Mouse (Mus musculus): ENCODE measurements around the gene Nop9.

Gene Nop9

DNA sequence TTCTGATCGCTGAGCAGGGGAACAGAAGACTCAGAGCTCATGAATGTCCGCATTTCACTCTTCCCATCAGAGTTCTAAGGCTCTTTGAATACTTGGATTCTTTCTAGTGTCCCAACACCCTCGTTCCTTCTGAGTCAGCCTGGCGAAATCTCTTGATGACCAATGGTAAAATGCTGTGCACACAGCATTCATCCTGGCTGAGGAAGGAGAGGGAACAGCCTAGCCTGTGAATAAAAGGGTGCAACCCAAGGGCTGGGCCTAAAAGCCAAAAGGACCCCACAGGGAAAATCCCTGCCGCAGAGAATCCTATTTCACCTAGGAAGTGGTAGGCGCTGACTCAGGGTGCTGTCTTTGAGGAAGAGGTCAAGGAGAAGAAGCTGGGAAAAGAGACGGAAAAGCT, 15.4 kb upstream of the Nop9 start:
- no peak for DNase-seq

DNA sequence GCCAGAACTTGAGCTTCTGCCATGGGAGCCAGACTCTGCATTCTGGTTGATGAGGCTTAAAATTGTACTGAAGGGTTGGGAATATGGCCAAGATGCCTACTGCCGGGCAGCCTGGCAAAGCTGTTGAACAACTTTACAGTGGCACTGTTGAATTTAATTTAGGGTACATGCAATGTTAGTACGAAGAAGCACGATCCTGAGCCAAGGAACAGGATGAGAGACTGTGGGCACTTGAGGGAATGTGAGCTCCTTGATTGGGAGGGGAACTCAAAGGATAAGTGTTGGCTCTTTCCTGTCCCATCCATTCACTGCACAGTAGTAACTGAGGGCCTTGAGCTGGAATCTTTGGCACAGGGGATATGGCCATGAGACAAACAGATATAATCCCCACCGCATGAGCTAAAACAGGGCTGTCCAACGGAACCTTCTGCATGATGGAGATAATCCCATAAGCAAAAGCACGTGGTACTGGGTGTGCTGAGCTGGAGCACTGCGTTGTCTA, 14.9 kb upstream of the Nop9 start:
- no peak for DNase-seq

GRCm38 (mm10) chr14:55733889-55734288, 11.6 kb upstream of the Nop9 start:
- DNase-seq: no peak

GRCm38 (mm10) chr14:55734869-55735268, 10.6 kb upstream of the Nop9 start:
- DNase-seq: no peak

GRCm38 (mm10) chr14:55735334-55735733, 10.2 kb upstream of the Nop9 start:
- DNase-seq: no peak

- no peak for DNase-seq
Measured at GRCm38 (mm10) chr14:55735758-55736157, 9.7 kb upstream of the Nop9 start.

- peak; percentile 61 to 69 for DNase-seq
Measured at GRCm38 (mm10) chr14:55737086-55737687, 8.3 kb upstream of the Nop9 start.

DNA sequence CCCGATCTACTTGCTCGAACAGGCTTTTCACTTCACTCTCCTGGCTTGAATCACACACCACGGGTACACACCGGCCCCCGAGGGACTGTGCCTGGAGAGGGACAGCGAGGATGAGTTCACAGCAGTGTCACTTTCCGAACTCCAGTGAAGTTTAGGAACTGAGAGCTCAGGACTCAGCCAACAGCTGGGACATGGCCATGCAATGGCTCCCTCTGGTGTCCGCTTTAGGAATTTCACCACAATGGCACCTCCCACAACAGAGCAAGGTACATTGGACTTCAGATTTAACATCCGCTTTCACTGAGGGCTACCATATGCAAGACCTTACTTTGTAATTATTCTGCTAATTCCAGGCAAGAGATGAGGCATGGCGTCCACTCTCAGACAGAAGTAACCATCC, 1.8 kb upstream of the Nop9 start:
- peak; percentile 88 to 92 for DNase-seq

- DNase-seq: no peak
Measured at GRCm38 (mm10) chr14:55745861-55746237, 356 bp downstream of the Nop9 start.

GRCm38 (mm10) chr14:55747051-55747847, 1.8 kb downstream of the Nop9 start:
- DNase-seq: no peak

DNA sequence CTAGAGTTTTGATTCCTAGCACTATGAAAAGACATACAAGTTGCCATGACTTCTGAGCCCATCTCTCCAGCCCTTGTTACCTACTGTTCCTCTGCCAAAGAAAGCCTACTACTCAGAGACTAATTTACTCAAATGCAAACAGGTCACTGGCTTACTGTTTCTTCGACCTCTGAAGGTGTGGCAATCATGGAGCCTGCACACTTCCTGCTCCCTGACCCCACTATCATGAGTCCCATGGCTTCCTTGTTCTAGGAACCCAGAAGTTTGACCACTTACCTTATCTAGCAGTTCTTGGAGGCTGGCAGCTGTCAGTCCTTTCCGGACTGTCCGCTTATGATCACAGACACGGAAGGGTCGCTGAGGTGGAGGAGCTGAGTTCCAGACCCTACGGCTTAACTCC, 12.1 kb downstream of the Nop9 start:
- no peak for DNase-seq

DNA sequence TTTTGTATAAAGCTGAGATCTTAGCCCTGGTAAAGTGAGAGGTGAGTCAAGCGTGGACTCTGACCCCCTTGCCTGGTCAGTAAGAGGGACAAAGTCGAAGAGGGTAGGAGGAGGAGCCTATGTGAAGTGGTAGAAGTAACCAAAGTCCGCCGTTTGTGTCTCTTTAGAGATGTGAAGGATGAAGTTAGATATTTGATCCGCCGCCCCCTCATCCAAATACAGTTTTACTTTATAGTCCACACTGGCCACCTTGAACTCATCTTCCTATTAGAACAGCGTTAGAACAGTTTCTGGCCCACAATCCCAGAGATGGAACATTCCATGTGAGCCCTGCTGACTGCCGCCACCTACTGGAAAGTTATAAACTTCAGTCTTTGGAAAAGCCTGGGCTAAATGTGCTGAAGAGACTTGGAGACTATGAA, 12.9 kb downstream of the Nop9 start, which contains the start of gene Cideb:
Cideb (minus strand) TSS at position 96 of the 422 bp plus-strand sequence.
- peak; percentile 76 to 87 for DNase-seq

DNA sequence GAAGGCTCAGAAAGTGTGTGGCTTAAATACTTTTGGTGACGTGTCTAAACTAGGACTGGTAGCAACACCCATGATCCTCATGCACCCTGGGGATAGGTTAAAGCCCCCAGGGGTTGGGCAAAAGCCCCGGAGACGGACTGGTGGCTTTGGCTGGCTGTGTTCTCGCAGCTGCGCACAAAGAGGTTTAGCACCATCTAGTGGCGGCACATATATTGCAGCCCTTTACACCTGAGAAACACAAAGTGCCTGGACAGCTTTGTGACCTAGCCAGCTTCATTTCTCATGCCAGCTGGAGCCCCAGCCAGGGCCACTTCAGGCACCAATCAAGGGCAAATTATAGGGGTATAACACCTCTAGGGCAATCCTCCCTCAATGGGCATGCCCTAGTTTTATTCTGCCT, 14.7 kb downstream of the Nop9 start:
- DNase-seq: peak; percentile 91 to 96

DNA sequence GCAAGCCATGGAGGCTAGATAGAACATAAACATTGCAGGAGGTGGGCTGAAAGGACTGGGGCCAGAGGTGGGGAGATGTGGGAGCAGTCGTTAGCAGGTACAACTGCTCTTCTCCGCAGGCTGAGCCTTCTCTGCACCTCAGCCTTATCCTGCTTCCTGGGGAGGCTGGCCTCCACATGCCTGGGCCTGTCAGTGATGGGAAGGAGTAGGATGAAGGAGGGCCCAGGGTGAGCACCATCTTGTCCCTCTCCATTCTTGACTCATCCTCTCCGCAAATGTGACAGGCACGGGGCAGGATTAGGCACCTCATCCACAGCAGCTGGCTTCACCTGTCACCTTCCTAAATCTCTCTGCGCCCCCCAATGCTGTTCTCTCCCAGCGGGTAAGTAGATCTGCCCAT, 15.7 kb downstream of the Nop9 start, which contains the start of gene Ltb4r2:
Ltb4r2 (plus strand) TSS at position 266 of the 400 bp plus-strand sequence.
- DNase-seq: no peak

GRCm38 (mm10) chr14:55762001-55762821, 16.7 kb downstream of the Nop9 start:
- peak; percentile 41 to 74 for DNase-seq

GRCm38 (mm10) chr14:55763166-55763565, 17.7 kb downstream of the Nop9 start:
- DNase-seq: no peak

DNA sequence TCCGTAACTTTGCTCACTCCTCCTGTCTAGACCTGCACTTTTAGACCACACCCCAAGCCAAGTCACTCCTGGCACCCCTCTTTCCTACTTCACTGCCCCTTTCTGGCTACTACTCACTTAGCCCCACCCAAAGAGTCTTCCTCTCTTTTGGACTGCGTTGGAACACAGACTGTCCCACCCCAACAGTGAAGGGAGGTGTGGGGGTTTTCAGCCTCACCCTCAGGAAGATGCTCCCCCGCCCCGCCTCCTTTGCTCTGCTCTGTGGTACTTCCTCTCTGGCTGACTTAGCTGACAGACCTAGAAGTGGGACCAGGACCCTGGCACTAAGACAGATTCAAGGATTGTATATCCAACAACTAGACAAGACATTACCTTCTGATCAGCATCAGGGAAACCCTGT, 20.2 kb downstream of the Nop9 start, which contains the start of gene Ltb4r1:
Ltb4r1 (plus strand) TSS at position 267 of the 400 bp plus-strand sequence.
- no peak for DNase-seq

DNA sequence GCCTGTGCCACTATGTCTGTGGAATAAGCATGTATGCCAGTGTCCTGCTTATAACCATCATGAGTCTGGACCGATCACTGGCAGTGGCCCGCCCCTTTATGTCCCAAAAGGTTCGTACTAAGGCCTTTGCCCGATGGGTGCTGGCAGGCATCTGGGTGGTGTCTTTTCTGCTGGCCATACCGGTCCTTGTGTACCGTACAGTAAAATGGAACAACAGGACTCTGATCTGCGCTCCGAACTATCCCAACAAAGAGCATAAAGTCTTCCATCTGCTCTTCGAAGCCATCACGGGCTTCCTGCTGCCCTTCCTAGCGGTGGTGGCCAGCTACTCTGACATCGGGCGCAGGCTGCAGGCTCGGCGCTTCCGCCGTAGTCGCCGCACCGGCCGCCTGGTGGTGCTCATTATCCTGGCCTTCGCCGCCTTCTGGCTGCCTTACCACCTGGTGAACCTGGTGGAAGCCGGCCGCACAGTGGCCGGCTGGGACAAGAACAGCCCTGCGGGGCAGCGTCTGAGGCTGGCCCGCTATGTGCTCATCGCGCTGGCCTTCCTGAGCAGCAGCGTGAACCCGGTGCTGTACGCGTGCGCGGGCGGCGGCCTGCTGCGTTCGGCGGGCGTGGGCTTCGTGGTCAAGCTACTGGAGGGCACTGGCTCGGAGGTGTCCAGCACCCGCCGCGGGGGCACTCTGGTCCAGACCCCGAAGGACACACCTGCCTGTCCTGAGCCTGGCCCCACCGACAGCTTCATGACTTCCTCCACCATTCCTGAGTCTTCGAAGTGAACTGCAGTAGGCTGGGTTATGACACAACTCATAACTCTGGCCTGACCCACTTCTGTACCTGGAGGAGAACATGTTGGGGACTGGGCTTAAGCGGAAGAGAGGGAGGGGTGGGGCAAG, 22.3 kb downstream of the Nop9 start:
- DNase-seq: peak; percentile 76 to 87

DNA sequence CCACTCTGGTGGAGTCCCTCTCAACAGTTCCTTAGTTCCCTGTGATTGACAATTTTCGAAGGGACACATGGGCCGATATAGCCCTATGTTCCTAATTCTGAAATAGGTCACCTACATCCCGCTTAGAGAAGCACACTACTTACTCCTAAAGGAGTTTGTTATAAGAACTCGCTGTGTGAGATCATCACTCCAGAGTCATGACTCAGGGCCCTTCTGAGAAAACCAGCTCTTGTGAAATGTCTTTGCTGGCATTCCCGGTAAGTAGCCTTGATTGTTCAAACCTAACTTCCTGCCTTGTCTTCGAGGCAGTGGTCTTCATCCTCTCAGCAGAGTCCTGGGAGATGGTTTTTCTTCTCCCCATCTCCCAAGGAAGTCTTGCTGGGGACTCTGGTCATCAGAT, 23.1 kb downstream of the Nop9 start:
- DNase-seq: no peak

DNA sequence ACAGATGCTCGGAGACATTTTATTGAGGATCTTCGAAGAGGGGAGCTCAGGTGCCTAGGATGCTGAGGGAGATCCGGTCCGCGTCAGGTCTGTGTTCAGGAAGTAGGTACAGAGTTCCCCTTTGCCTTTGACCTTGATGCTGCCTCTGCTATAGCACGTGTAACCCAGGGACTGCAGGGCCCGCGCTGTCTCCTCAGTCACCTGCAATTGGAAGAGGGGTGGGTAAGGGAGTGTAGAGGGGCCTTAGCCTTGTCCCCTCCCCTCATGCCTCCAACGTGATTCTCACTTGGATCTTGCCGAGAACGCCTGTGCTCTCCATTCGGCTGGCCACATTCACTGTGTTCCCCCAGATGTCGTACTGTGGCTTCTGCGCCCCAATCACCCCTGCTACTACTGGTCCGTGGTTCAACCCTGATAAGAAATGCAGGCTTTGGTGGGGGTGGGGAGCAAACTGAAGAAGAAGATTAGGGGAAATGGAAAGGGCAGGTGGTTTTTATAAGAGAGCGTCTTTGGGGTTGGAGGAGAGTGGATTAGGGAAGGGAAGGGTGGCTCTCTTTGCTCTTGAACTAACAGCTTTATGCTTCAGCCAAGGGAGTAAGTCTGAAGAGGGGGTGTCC, 23.7 kb downstream of the Nop9 start:
- no peak for DNase-seq

DNA sequence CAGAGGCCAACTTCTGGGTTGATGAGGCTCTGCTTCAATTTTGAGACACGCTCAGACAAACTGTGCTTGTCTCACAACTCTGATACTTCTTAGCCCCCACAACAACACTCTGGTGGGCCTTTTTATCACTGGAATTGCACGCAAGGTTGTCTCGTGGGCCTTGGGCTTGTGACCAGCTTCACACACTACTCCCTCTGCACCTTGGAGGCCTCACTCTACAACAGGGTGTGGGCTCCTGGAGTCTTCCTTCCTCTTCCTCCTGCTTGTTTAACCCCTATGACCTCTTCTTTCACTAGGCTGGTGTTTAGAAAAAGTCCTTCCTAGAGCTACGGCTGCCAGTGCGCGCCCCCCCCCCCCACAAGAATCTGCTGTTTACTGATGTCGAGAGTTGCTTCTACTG, 31.2 kb downstream of the Nop9 start:
- DNase-seq: peak in 1 of 2 experiments; percentile 29

DNA sequence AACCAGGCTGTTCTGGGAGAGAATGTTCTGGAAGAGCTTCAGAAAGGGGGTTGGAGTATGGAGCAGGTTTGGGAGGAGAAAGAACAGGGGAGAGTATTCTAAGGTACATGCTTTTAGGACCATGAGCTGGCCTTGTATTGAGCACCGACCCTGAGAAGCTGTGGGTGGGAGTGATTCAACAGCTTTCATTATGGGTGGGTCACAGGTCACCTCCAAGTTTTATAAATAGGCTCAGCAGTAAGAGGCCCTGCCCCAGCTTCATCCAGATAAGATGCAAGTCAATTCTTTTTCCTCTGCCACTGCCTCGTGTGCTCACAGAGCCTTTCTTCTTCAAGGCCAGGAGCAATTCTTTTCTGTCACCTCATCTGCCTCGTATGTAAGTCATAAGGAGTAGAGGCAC, 31.7 kb downstream of the Nop9 start:
- peak in 1 of 2 experiments; percentile 9 for DNase-seq

All from kidney, postnatal 25 days (tissue).